Mouse (Mus musculus) duodenum, adult 2 months (tissue): ENCODE measurements around the gene Ywhah. TPM values are rescaled to one million over a fixed set of nuclear protein-coding genes. Genes with fewer than 3 reads are reported as not detected.

ENCODE experiments used
- polyA plus RNA-seq: library from polyadenylated mRNA; depleted of rRNA; stranded (reverse); fragments of >200 nt; gene quantifications from 2 replicates; pipeline ENCODE4 v1.2.3, GENCODE M21; 2012; ENCODE audit warnings: low replicate concordance; rRNA removed

Ywhah gene
- polyA plus RNA-seq, result 76.2 and 116 TPM in 2 replicates

DNA sequence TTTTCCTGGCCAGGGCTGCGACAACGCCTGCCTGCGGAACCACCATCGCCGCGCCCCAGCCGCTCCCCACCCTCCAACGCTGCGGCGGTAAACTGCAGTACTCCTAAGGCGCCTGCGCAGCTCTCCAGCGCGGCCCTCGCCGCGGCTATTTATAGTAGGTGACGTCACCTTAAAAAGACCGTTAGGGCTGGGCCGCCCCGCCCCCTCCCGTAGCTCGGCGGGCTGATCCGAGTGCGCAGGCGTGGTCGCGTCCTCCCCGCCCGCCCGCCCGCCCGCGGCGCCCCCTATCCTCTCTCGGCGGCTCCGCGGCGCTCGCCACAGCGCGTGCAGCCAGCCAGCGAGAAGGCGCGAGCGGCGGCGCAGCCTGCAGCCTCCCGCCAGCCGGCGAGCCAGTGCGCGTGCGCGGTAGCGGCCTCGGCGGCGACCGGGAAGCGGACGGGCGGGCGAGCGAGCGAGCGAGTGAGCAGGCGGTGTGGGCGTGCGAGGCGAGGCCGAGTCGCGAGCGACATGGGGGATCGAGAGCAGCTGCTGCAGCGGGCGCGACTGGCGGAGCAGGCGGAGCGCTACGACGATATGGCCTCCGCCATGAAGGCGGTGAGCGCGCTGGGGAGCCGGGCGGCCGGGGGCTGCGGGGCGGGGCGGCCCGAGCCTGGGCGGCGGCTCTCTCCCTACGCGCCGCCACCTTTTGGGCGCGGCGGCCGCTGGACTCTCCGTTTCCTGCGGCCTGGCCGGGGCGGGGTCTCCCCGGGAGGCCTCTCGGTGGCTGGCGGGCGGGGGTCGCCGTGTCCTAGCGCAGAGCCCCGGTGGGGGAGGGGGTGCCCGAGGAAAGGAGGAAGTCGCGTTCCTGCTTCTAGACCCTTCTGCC is at the start of gene Ywhah:
Ywhah (plus strand) TSS at position 256 of the 865 bp plus-strand sequence.

Other genes starting within 250 kb of the Ywhah start
- 123 and 130 TPM in 2 replicates for gene Pisd, start 233.2 kb upstream of the Ywhah start, polyA plus RNA-seq
- gene Gm20671, start 191.7 kb upstream of the Ywhah start, polyA plus RNA-seq, result 7.8 and 11.4 TPM in 2 replicates
- gene Prr14l, start 164.6 kb upstream of the Ywhah start, polyA plus RNA-seq, result 2.2 and 2.5 TPM in 2 replicates
- gene Depdc5, start 155.1 kb upstream of the Ywhah start, polyA plus RNA-seq, result 3.5 and 5.4 TPM in 2 replicates
- gene Slc5a1, start 85.4 kb downstream of the Ywhah start, polyA plus RNA-seq, result 265 and 640 TPM in 2 replicates
- gene Spon2, start 199.6 kb downstream of the Ywhah start, polyA plus RNA-seq, result 31.4 and 35.1 TPM in 2 replicates